Mouse (Mus musculus): Measurements from ENCODE around the gene Ndufaf1. TPM values are rescaled to one million over a fixed set of nuclear protein-coding genes. Genes with fewer than 3 reads are reported as not detected.
"Not testable (repeated sequence)": the region's sequence is repeated elsewhere in the genome, so short reads cannot be mapped to it uniquely, and the experiment has no call there.

Ndufaf1 gene
- polyA plus RNA-seq, 1 experiment from 2014 or later = 51.8 TPM

- Histone ChIP-seq H3K27me3 (peaks cover 5% of the 10 kb centered on the region), H3K9me3 (replicated peaks) (no peaks in the 10 kb centered on the region), H3K27ac (peak overlapping the region; percentile 77), H3K4me2 (peak overlapping the region; percentile 87), H3K4me1 (peaks cover 15% of the 10 kb centered on the region), H3K36me3 (peaks cover 3% of the 10 kb centered on the region; the same call in 1 of the 2 replicates), H3K4me3 (replicated peaks) (peak overlapping the region; percentile 71), H3K9ac (peak overlapping the region; percentile 88)
- ATAC-seq (replicated peaks; ENCODE audit: low FRiP score) = peak; percentile 92
- under 1% methylated on average over 39 of the region's 39 CpGs for WGBS
Measured at GRCm38 (mm10) chr2:119675215-119675784, 12.7 kb upstream of the Ndufaf1 start.

GRCm38 (mm10) chr2:119674525-119675214, 12.0 kb upstream of the Ndufaf1 start, which contains the start of gene Rtf1:
Rtf1 (plus strand) TSS chr2:119675068.
- H3K27ac ChIP-seq = peak within 1 kb of the TSS; percentile 91
- peak within 1 kb of the TSS; percentile 71 for H3K4me3 ChIP-seq (replicated peaks)
- WGBS = under 1% methylated on average over 48 of the region's 58 CpGs
- H3K27me3 ChIP-seq = peaks cover 6% of the 10 kb centered on the region
- H3K9ac ChIP-seq = peak within 1 kb of the TSS; percentile 88
- ATAC-seq (replicated peaks; ENCODE audit: low FRiP score) = peak; percentile 96
- peaks cover under 1% of the 10 kb centered on the region; the same call in 1 of the 2 replicates for H3K36me3 ChIP-seq
- H3K4me1 ChIP-seq = peaks cover 15% of the 10 kb centered on the region
- no peaks in the 10 kb centered on the region for H3K9me3 ChIP-seq (replicated peaks)
- peak within 1 kb of the TSS; percentile 87 for H3K4me2 ChIP-seq

GRCm38 (mm10) chr2:119669010-119669409, 6.4 kb upstream of the Ndufaf1 start:
- Histone ChIP-seq H3K4me2 (no peak overlapping the region), H3K27ac (no peak overlapping the region), H3K4me3 (replicated peaks) (no peak overlapping the region), H3K9me3 (replicated peaks) (no peaks in the 10 kb centered on the region), H3K4me1 (no peaks in the 10 kb centered on the region), H3K36me3 (no peaks in the 10 kb centered on the region), H3K9ac (no peak overlapping the region), H3K27me3 (peaks cover 6% of the 10 kb centered on the region)
- ATAC-seq (replicated peaks; ENCODE audit: low FRiP score) = no peak
- WGBS = 16% methylated on average over 7 of the region's 7 CpGs

GRCm38 (mm10) chr2:119665744-119666143, 3.1 kb upstream of the Ndufaf1 start:
- H3K4me1 ChIP-seq; H3K9me3 ChIP-seq (replicated peaks); H3K4me3 ChIP-seq (replicated peaks); H3K36me3 ChIP-seq; ATAC-seq (replicated peaks; ENCODE audit: low FRiP score); H3K4me2 ChIP-seq; H3K27ac ChIP-seq; H3K27me3 ChIP-seq; H3K9ac ChIP-seq: not testable (repeated sequence)
- 72% methylated on average over 20 of the region's 23 CpGs for WGBS

GRCm38 (mm10) chr2:119644254-119644653, 18.4 kb downstream of the Ndufaf1 start:
- H3K27me3 ChIP-seq = no peaks in the 10 kb centered on the region
- H3K4me3 ChIP-seq (replicated peaks) = no peak overlapping the region
- H3K9ac ChIP-seq = no peak overlapping the region
- H3K27ac ChIP-seq = no peak overlapping the region
- ATAC-seq (replicated peaks; ENCODE audit: low FRiP score) = no peak
- H3K4me1 ChIP-seq = no peaks in the 10 kb centered on the region
- H3K4me2 ChIP-seq = no peak overlapping the region
- no peaks in the 10 kb centered on the region for H3K9me3 ChIP-seq (replicated peaks)
- peaks cover 98% of the 10 kb centered on the region for H3K36me3 ChIP-seq
- WGBS = 95% methylated on average over 5 of the region's 5 CpGs

GRCm38 (mm10) chr2:119641214-119641912, 21.3 kb downstream of the Ndufaf1 start:
- Histone ChIP-seq H3K4me1 (no peaks in the 10 kb centered on the region), H3K4me2 (no peak overlapping the region), H3K4me3 (replicated peaks) (no peak overlapping the region), H3K27me3 (no peaks in the 10 kb centered on the region), H3K27ac (no peak overlapping the region), H3K36me3 (peaks cover 98% of the 10 kb centered on the region), H3K9me3 (replicated peaks) (no peaks in the 10 kb centered on the region), H3K9ac (no peak overlapping the region)
- ATAC-seq (replicated peaks; ENCODE audit: low FRiP score) = no peak
- WGBS = 97% methylated on average over 5 of the region's 5 CpGs

GRCm38 (mm10) chr2:119636781-119637180, 25.8 kb downstream of the Ndufaf1 start:
- no peaks in the 10 kb centered on the region for H3K27me3 ChIP-seq
- WGBS = 89% methylated on average over 1 of the region's 1 CpGs
- no peaks in the 10 kb centered on the region for H3K4me1 ChIP-seq
- no peaks in the 10 kb centered on the region for H3K9me3 ChIP-seq (replicated peaks)
- ATAC-seq (replicated peaks; ENCODE audit: low FRiP score) = no peak
- H3K9ac ChIP-seq = no peak overlapping the region
- H3K27ac ChIP-seq = no peak overlapping the region
- H3K4me3 ChIP-seq (replicated peaks) = no peak overlapping the region
- no peak overlapping the region for H3K4me2 ChIP-seq
- peaks cover 97% of the 10 kb centered on the region for H3K36me3 ChIP-seq

GRCm38 (mm10) chr2:119621302-119621701, 41.3 kb downstream of the Ndufaf1 start:
- WGBS = 96% methylated on average over 2 of the region's 2 CpGs
- H3K9ac ChIP-seq = no peak overlapping the region
- H3K4me2 ChIP-seq = peak overlapping the region; percentile 31
- no peaks in the 10 kb centered on the region for H3K9me3 ChIP-seq (replicated peaks)
- peaks cover 33% of the 10 kb centered on the region for H3K36me3 ChIP-seq
- no peak for ATAC-seq (replicated peaks; ENCODE audit: low FRiP score)
- no peak overlapping the region for H3K27ac ChIP-seq
- H3K27me3 ChIP-seq = no peaks in the 10 kb centered on the region
- no peak overlapping the region; the same call in 1 of the 2 replicates for H3K4me3 ChIP-seq (replicated peaks)
- H3K4me1 ChIP-seq = peaks cover 29% of the 10 kb centered on the region

- H3K27me3 ChIP-seq; ATAC-seq (replicated peaks; ENCODE audit: low FRiP score); H3K9me3 ChIP-seq (replicated peaks): not testable (repeated sequence)
- H3K4me1 ChIP-seq = peaks cover 29% of the 10 kb centered on the region
- peaks cover 15% of the 10 kb centered on the region for H3K36me3 ChIP-seq
- peak overlapping the region; percentile 27 for H3K9ac ChIP-seq
- peak overlapping the region; percentile 76 for H3K4me2 ChIP-seq
- H3K27ac ChIP-seq = peak overlapping the region; percentile 42
- peak overlapping the region; percentile 81 for H3K4me3 ChIP-seq (replicated peaks)
- 8% methylated on average over 6 of the region's 6 CpGs for WGBS
Measured at GRCm38 (mm10) chr2:119619002-119619401, 43.6 kb downstream of the Ndufaf1 start.

- peak within 1 kb of the TSS; percentile 77 for H3K27ac ChIP-seq
- under 1% methylated on average over 55 of the region's 55 CpGs for WGBS
- peaks cover 29% of the 10 kb centered on the region for H3K4me1 ChIP-seq
- peak; percentile 100 for ATAC-seq (replicated peaks; ENCODE audit: low FRiP score)
- peak within 1 kb of the TSS; percentile 81 for H3K4me3 ChIP-seq (replicated peaks)
- peaks cover 12% of the 10 kb centered on the region for H3K36me3 ChIP-seq
- no peaks in the 10 kb centered on the region for H3K27me3 ChIP-seq
- H3K9ac ChIP-seq = peak within 1 kb of the TSS; percentile 68
- peak within 1 kb of the TSS; percentile 76 for H3K4me2 ChIP-seq
- no peaks in the 10 kb centered on the region for H3K9me3 ChIP-seq (replicated peaks)
Measured at GRCm38 (mm10) chr2:119618199-119618982, 44.2 kb downstream of the Ndufaf1 start, which contains the start of the genes Nusap1 and Oip5. Nusap1 (plus strand) TSS chr2:119618298. Oip5 (minus strand) TSS chr2:119618469.

GRCm38 (mm10) chr2:119617841-119618198, 44.8 kb downstream of the Ndufaf1 start:
- WGBS = under 1% methylated on average over 13 of the region's 13 CpGs
- H3K9ac ChIP-seq = peak overlapping the region; percentile 68
- H3K4me1 ChIP-seq = peaks cover 29% of the 10 kb centered on the region
- no peaks in the 10 kb centered on the region for H3K27me3 ChIP-seq
- no peaks in the 10 kb centered on the region for H3K9me3 ChIP-seq (replicated peaks)
- ATAC-seq (replicated peaks; ENCODE audit: low FRiP score) = no peak
- H3K36me3 ChIP-seq = peaks cover 8% of the 10 kb centered on the region; the same call in 1 of the 2 replicates
- H3K27ac ChIP-seq = peak overlapping the region; percentile 77
- H3K4me3 ChIP-seq (replicated peaks) = peak overlapping the region; percentile 81
- H3K4me2 ChIP-seq = peak overlapping the region; percentile 74

Measured in kidney, embryonic 15.5 days (tissue).